Mouse (Mus musculus) megakaryocyte-erythroid progenitor cell, adult 5-6 weeks (primary cell): Measurements from ENCODE around the gene Eif5. TPM values are rescaled to one million over a fixed set of nuclear protein-coding genes. Genes with fewer than 3 reads are reported as not detected.
"Not testable (repeated sequence)": the region's sequence is repeated elsewhere in the genome, so short reads cannot be mapped to it uniquely, and the experiment has no call there.

Source experiments
- ATAC-seq: replicated peaks from 2 replicates; pipeline ENCODE4 v1.8.0; 2016; ENCODE audit warnings: mild to moderate bottlenecking, inconsistent platforms; ENCODE audit not compliant: severe bottlenecking, poor library complexity, low FRiP score, low TSS enrichment
- total RNA-seq, 2 experiments: library from RNA; stranded (forward) in 1 of 2; stranded (reverse) in 1 of 2; fragments of 200-1000, 215-1000 nt in 1 of 2; fragments of >200 nt in 1 of 2; fragmentation: Nextera tagmentation in 1 of 2; gene quantifications; 2 replicates each; pipeline ENCODE4 v1.2.3; 2014 to 2017

Eif5 gene
- 212 and 247 TPM in 2 replicates for total RNA-seq (2014; fragmentation: Nextera tagmentation)
- total RNA-seq (2017), result 262 and 337 TPM in 2 replicates

DNA sequence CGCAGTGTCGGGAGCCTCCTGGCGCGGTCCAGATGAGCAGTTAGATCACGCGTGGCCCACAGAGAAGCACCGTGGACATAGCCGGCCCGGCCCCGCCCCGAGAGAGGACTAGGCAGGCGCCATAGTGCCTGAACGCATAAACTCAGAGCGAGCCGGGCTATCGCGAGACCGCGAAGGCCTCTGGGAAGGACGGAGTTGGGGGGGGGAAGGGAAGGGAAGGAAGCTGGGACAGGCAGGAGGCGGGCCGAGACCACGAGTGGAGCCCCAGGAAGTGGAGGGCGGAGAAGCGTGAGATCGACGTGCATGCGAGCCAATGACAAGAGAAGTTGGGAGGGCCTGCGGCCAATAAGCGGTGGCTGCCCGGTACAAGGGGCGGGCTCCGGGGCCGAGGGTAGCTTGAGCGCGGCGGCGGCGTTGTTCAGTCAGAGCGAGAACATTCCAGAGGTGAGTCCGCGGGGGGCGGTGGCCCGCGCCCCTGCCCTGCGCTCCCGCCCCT is at the start of gene Eif5:
Eif5 (plus strand) TSS at position 221 of the 496 bp plus-strand sequence.
- peak; percentile 96 for ATAC-seq

DNA sequence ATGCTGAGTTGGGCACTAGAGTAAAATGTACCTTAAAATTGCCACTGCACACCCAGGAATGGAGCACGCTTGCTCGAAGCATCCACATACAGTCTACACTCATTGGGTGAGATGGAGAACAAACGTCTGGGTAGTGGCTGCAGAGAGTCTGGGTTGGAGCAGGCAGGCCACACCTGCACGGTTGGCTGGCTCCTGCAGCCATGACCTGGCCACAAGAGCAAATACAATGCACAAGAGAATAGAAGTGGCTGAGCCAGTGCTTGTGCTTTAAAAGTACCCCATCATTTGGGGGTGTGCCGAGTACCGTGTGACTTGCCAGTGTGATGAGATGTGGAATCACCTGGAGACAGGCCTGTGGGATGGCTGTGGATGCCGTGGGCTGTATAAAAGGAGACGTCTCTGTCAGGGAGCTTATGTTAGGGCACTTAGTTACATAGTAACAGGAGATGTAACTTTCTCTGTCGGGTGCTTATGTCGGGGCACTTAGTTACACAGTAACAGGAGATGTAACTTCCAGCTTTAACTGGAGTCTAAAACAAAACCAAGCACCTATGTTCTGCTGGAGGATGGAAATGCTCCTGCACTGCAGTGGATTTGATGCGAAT is 48.5 kb upstream of the Eif5 start:
- ATAC-seq, result no peak

DNA sequence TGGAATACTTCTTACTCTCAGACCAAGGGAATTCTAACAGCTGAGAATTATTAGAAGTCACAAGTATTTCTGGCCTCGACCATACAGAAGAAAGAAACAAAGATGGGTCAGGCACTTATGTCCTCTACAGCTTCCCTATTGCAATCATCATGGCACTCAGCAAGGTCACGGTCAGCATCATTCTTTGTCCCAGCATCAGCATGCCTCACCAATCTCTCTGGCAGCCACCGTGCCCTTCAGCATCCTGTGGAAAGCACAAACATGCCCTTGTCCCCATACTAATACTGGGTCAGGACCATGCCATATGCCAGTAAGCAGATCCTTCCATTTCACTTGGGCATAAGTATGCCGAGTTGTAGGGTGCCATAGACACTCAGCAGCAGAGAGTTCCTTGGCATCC is 42.9 kb upstream of the Eif5 start:
- ATAC-seq, result no peak

DNA sequence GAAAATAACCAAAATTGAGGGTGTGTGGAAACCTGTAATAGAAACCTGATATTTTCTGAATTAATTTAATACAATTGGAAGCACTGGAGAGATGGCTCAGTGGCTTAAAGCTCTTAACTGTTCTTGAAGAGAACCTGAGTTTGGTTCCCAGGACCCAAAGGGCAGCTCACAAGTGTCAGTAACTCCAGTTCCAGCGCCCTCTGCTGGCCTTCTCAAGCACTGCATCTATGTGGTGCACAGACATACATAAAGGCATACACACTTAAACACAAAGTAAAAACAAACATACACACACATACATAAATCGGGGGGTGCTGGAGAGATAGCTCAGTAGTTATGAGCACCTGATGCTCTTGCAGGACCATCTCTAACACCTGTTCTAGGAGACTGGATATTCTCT is 40.7 kb upstream of the Eif5 start:
- no peak for ATAC-seq

DNA sequence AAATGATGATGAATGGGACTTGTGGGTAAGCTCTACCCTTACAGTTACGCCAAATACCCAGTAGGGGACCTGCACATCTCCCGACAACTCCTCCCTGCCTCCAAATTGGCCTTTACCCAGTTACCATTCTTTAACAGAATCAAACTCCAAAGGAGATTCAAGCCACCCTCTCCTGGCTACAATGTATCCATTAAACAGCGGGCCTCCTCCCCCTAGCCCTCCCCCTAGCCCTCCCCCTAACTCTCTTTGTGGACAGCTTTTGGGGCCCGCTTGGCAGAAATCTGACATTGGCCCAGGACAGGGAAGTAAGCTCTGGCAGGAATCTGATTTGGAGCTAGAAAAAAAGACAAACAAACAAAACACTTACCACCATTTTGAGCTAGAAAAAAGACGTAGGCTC is 38.2 kb upstream of the Eif5 start:
- ATAC-seq, result no peak

DNA sequence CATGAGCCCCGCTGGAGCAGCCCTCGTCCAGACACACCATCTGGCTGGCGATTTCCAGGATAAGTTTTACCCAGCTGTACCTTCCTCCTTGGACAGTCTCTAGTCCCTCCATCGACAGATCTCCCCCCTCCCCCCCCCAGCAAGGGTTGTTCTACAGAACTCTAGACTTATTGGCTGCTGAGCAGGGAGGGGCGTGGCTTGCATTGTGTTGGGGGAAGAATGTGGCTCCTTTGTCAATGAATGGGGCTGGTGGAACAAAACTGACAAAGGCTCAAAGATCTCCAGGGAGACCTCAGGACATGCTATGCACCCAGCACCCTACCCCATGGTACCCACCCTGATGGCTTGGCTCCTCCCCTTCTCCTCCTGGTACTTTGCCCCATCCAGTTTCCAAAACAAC is 37.1 kb upstream of the Eif5 start:
- no peak for ATAC-seq

DNA sequence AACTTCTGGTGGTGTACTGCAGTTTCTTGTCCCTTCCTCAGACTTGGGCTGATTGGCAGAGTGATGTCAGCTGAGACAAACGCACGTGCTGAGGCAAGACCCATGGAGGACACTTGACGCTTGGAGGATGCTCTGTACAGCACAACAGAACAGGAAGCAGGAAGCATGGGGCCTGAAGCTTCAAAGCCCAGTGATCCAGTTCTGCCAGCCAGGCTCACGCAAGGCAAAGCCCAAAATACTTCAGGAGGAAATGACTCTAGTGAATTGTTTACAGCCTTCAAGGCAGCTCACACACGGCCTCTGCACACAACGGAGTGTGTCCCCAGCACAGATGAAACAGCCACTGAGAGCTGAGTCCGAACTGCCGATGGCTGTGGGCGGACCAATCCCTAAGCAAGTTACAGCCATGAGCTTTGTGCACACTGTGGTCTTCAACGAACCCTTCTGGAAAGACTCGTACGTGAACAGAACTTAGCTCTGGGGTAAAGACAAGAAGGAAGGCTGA is 34.7 kb upstream of the Eif5 start:
- ATAC-seq, result no peak

DNA sequence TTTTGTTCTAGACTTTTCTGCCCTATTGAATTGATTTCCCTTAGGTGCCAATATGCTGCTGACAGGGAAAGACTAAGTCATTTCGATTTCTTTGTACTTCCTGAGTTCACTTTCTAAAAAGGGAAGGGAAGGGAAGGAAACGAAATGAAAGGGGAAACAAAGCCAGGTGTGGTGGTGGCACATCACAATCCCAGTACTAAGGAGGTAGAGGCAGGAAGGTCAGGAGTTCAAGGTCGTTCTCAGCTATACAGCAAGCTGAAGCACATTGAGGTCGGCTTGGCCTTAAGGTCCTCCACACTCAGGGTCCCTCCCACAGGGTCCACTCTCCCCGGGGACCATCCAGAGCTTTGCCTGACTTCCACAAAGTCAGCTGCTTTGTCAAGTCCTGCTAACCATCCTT is 34.2 kb upstream of the Eif5 start:
- ATAC-seq, result no peak

DNA sequence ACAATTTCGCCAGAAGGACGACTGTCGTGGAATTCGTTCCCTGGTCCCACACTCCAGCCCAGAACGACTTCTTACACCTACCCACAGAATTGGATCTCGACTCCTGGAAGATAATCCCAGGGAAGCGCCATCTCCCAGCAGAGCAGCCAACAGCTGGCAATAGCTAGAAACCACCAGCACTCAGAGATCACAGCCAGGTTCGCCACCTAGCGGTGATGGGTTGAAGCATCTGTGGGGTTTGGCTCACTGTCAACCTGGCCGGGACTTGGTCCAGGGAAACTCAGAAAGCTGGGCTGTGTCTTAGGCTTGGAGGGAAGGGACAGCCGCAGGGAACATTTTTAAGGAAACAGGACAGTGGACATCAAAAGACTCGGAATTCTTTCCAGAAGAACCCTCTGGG is 32.9 kb upstream of the Eif5 start:
- peak; percentile 84 for ATAC-seq

DNA sequence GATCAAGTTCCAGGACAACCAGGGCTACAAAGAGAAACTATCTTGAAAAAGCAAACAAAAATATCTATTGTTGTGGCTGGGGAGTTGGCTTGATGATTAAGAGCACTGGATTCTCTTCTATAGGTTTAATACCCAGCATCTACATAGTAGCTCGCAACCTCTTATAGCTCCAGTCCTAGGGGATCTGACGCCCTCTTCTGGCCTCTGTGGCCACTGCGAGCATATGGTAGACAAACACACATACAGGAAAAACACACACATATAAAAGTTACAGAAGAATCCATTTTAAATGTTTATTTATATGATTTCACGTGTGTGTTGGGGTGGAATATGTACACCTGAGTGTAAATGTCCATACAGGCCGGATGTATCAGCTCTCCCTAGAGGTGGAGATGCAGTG is 30.8 kb upstream of the Eif5 start:
- ATAC-seq, result no peak

DNA sequence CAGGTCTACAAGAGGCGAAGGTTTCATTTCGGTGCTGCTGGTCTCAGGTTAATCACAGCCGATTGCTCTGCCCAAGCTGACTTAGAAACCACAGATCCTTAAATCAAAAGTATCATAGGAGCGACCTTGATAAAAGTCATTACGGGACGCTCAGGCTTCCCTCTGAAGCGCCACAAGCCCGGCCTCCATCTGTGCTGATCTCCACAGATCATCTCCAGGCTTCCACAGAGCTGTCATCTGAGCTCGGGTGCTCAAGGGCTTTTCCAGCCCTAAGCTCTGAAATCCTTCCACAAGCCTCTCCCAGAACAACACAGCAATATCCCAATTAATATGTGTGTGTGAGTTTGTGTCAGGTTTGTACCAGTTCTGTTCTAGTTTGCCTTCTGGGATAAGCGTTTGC is 29.9 kb upstream of the Eif5 start:
- ATAC-seq, result no peak

DNA sequence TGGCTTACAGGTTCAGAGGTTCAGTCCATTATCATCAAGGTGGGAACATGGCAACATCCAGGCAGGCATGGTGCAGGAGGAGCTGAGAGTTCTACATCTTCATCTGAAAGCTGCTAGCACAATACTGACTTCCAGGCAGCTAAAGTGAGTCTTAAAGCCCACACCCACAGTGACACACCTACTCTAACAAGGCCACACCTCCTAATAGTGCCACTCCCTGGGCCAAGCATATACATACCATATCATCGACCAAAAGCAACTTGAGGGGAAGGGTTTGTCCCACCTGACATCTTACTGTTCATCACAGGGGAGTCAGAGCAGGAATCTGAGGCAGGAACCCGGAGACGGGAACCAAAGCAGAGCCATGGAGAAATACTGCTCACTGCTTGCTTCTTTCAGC is 29.4 kb upstream of the Eif5 start:
- not testable (repeated sequence) for ATAC-seq

DNA sequence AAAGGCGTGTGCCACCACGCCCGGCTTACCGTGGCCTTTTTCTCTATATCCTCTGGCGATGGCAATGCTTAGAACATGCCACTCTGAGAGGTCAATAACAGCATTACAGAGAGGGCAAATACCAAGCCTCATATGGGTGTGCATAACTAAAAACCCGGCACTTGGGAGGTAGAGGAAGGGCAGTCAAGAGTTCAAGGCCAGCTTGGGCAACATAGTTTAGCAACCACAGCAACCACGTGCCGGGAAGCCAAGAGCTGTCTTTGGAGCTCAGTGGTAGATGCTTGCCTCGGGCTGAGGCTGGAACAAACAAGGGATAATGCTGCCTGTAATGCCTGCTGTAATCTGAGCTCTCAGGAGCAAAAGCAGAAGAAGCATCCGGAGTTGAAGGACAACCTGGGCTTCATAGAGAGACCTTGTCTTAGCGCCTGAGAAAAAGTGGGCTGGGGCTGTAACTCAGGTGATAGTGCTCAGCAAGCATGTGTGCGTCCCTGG is 25.2 kb upstream of the Eif5 start:
- no peak for ATAC-seq

DNA sequence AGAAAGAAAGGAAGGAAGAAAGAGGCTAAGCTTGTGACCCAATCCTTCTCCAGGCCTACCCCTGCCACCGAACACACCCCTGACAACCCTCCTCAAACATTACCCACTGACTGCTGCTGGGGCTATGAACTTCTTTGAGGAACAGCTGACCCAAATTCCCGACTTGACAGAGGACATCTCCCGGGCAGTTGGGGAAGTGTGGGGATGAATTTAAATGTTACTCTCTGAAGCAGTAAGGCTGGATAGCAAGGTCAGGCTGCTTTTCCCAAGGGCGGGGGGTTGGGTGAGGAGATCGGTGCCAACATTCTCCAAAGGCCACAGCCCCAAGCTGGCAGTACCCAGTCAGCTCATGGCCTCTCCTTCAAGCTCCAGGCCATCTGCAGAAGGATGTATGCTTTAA is 24.1 kb upstream of the Eif5 start:
- ATAC-seq, result no peak

DNA sequence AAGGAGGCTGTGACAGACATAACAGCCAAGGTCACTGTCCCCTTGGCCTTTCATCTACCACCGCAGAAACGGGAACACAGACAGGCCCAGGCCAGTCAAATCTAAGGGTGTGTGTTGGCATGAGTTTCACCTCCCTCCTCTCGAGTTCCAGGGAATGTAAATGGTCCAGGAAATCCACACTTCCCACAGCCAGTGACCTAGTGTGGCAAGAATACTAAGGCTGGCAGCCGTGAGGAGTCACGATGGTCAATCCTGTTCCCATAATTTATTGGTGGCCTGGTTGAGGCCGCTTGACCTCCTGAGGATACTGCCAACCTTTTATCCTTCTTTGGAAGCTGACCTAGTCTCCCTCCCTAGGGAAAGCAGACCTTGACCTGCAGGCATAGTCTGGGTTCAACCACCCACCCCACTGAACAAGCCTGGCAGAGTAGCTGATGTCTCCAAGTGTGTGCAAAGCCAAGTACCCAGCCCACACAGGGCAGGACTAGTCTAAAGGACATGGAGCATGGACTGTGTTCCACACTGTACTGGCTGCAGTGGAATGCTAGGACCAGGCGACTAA is 23.5 kb upstream of the Eif5 start:
- ATAC-seq, result no peak

DNA sequence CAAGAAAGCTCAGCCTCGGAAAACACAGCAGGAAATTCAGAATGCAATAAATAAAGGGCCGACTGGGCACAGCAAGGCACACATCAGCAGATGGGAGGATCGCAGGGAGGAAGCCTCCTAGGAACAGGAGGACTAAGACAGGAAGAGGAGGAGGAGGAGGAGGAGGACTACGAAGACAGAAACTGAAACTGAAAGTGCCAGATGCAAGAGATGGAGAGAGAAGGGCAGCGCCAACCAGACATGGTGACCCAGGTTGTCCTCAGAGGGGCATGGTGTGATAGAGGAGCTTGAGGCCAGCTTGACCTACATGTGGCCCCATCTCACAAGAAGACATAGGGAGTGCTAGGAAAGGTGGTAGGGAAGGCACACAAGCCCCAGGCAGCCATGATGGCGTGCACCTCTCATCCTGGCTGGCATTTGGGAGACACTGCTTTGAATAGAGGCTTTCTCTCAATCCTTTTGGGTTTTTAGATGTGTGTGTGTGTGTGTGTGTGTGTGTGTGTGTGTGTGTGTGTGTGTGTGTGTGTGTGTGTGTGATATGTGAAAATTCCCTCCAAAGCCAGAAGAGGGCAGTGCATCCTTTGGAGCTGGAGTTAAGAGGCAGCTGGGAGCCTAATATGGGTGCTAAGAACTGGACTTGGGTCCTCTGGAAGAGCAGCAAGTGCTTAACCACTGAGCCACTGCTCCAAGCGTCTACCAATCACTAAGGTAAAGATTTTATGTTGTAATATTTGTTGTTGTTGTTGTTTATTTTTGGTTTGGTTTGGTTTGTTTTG is 22.8 kb upstream of the Eif5 start:
- ATAC-seq, result no peak

DNA sequence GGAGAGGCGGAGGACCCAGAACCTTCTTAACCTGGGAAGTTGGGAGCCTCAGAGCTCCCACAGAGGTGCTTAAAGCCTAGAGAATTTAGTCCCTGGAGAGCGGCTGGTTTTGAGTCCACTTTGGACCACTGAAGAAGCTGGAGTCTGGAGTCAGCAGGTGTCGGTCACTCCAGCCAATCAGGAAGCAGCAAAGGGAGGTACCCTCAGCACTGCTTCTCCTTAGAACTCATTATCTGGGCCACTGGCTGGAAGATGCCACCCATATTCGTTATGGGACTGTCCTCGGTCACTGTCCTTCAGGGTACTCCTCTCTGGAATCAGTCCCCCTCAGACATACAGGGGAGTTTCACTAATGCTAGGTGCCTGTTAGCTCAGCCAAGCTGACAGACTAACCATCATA is 21.9 kb upstream of the Eif5 start:
- ATAC-seq, result no peak

DNA sequence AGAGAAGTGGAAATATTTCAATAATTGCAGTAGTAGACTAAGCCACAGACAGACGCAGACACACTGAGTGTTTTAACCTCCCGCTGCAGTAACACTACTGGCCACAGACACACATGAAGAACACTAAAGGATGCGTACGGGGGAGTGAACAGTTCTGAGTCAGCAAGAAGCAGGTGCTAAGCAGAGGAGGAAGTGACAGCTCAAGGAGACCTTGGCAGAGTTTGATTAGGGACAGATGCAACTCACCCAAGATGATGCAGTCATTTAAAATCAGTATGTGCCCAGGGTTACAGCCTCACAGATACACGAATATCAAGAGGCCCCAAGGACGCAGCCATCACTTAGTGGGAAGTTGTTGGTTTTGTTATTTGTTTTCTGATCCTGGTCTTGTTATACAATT is 21.0 kb upstream of the Eif5 start:
- ATAC-seq, result peak; percentile 72

DNA sequence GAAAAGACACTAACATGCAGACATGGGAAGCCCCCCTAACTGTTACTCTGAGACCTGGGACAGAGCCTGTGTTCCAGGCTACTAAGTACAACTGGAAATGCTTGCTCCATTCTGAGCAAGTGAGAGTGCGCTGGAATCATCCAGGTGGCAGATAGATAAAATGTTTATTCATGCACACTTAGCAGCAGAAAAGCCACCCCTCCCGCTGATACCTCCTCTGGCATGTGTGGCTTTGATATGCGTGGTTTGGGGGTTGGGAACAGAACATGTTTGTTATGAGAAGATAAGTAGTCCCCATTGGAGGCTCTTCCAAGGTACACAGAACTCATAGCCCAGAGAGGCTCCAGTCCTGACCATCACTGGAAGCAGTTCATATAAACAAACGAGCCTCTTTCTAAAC is 19.9 kb upstream of the Eif5 start:
- ATAC-seq, result peak; percentile 83

DNA sequence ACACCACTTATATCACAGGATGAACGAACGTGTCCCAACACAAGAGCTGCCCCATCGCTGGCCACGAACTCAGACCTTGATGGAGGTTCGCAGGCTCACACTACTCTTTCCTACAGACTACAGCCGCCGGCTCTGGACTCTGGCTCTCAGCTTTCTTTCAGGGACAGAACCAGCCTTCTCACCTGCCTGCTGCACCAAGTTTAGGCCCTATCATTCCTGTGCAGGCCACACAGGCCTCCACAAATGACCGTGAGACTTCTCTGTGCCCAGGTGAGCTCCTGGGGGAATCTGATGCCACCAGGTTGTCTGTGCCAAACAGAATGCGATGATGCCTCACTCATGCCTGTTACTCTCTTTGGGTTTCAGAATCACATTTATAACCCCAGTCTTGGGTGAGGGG is 19.4 kb upstream of the Eif5 start:
- peak; percentile 20 for ATAC-seq
